Mouse (Mus musculus): ENCODE data around the gene Scml4.

DNA sequence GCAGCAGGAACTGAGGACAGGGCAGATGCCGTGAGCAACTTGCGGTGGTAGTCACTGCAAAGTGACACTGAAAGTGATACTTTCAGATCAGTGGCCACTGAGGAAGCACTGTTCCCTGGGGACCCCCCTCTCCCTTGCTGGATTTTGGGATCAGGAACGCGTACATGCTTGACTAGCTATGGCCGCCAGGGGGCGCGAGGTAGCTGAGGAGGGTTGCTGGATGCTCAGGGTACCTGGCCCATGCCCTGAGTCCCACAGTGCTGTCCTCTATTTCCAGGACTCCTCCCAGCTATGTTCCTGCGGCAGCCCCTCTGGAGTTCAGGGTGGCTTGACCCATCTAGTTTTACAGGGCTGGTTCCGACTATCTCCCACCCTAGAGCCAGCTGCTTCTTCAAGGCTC, 17.8 kb upstream of the Scml4 start:
- TF ChIP-seq CTCF (conservative IDR thresholded peaks at IDR 0.05; ENCODE audit: low read length) (peak; percentile 71), POU5F1 (IDR thresholded peaks at IDR 0.05; ENCODE audit: borderline replicate concordance, low read length) (no peak)

All from E14TG2a.4 (cell line).